Mouse (Mus musculus) lung, adult 2 months (tissue): ENCODE measurements at regions not wholly inside any gene's neighbourhood (a gene's known extent, or its start where the extent isn't known, plus 50 kb on each side); places are given as distances from the start of the nearest gene placed in this dataset.

Source experiments
- CTCF ChIP-seq: fragments of 200-500 bp; IDR thresholded peaks from 2 replicates; pipeline ENCODE4 v1.5.1; 2011; ENCODE audit warnings: mild to moderate bottlenecking, low read length, control low read depth; ENCODE audit not compliant: insufficient read depth
- POLR2A ChIP-seq: fragments of 200-500 bp; IDR thresholded peaks from 2 replicates; pipeline ENCODE4 v1.6.1; 2011; ENCODE audit warnings: low read depth, mild to moderate bottlenecking, control low read depth, low read length, borderline replicate concordance; ENCODE audit errors: extremely low read depth

GRCm38 (mm10) chr1:158129243-158129770 is 226.8 kb downstream of the Brinp2 start:
- TF ChIP-seq CTCF (no peak), POLR2A (no peak)
